Mouse (Mus musculus): ENCODE data around the gene Trmt61a. TPM values are rescaled to one million over a fixed set of nuclear protein-coding genes. Genes with fewer than 3 reads are reported as not detected.

The Trmt61a gene
- 15.6 and 17.6 TPM in 2 replicates for polyA plus RNA-seq (2012; rRNA removed)

GRCm38 (mm10) chr12:111677882-111678669, at the start of gene Trmt61a:
Trmt61a (plus strand) TSS chr12:111678105.

GRCm38 (mm10) chr12:111672176-111672575, 5.7 kb upstream of the Trmt61a start, which contains the start of gene Ckb:
Ckb (minus strand) TSS chr12:111672338.

GRCm38 (mm10) chr12:111713004-111713651, 35.2 kb downstream of the Trmt61a start, which contains the start of the genes Bag5 and Apopt1:
Bag5 (minus strand) TSS chr12:111713257.
Apopt1 (plus strand) TSS chr12:111713261.

Other genes starting within 250 kb of the Trmt61a start
- gene Tnfaip2, start 235.6 kb upstream of the Trmt61a start, polyA plus RNA-seq (2012; rRNA removed), result 47.4 and 57.5 TPM in 2 replicates
- gene Gm266, start 192.3 kb upstream of the Trmt61a start, polyA plus RNA-seq (2012; rRNA removed), result 0.50 and 0.66 TPM in 2 replicates
- 118 and 139 TPM in 2 replicates for gene Eif5, start 140.1 kb upstream of the Trmt61a start, polyA plus RNA-seq (2012; rRNA removed)
- 22.5 and 26.2 TPM in 2 replicates for gene Mark3, start 103.6 kb upstream of the Trmt61a start, polyA plus RNA-seq (2012; rRNA removed)
- 22.5 and 26.7 TPM in 2 replicates for gene Ckb, start 5.8 kb upstream of the Trmt61a start, polyA plus RNA-seq (2012; rRNA removed)
- gene Bag5, start 35.2 kb downstream of the Trmt61a start, polyA plus RNA-seq (2012; rRNA removed), result 9.9 and 10.7 TPM in 2 replicates
- gene Apopt1, start 35.2 kb downstream of the Trmt61a start, polyA plus RNA-seq (2012; rRNA removed), result 13.8 and 14.2 TPM in 2 replicates
- gene Klc1, start 80.7 kb downstream of the Trmt61a start, polyA plus RNA-seq (2012; rRNA removed), result 16.7 and 18.6 TPM in 2 replicates
- gene Xrcc3, start 135.8 kb downstream of the Trmt61a start, polyA plus RNA-seq (2012; rRNA removed), result 10.5 and 10.7 TPM in 2 replicates
- gene Zfyve21, start 136.1 kb downstream of the Trmt61a start, polyA plus RNA-seq (2012; rRNA removed), result 35.2 and 41.7 TPM in 2 replicates
- 2.2 and 2.8 TPM in 2 replicates for gene Ppp1r13b, start 230.0 kb downstream of the Trmt61a start, polyA plus RNA-seq (2012; rRNA removed)

Measured in liver, embryonic 14 days (tissue).